Mouse (Mus musculus) spleen, postnatal 36 days (tissue): ENCODE data around the gene Ptprg.

ENCODE experiments used
- DNase-seq, 2 experiments: peaks; one replicate each; pipeline ENCODE4 v3.0.0; 2022; ENCODE audit warnings: low spot score in 2 of 2, mixed read lengths in 1 of 2

Gene Ptprg

GRCm38 (mm10) chr14:11819326-11819725 lies 266.0 kb downstream of the Ptprg start:
- DNase-seq = no peak

- no peak for DNase-seq
Measured at GRCm38 (mm10) chr14:11822830-11823700, 269.7 kb downstream of the Ptprg start.

GRCm38 (mm10) chr14:11823701-11824095 lies 270.4 kb downstream of the Ptprg start:
- DNase-seq = no peak

GRCm38 (mm10) chr14:11824915-11825314 lies 271.6 kb downstream of the Ptprg start:
- no peak for DNase-seq

- DNase-seq = no peak
Measured at GRCm38 (mm10) chr14:11825551-11825950, 272.2 kb downstream of the Ptprg start.

GRCm38 (mm10) chr14:11828086-11828485 lies 274.8 kb downstream of the Ptprg start:
- DNase-seq = no peak

- DNase-seq = no peak
Measured at GRCm38 (mm10) chr14:11833678-11834077, 280.3 kb downstream of the Ptprg start.

GRCm38 (mm10) chr14:11835706-11836445 lies 282.5 kb downstream of the Ptprg start:
- DNase-seq = no peak

- DNase-seq = no peak
Measured at GRCm38 (mm10) chr14:11837714-11838113, 284.4 kb downstream of the Ptprg start.

- DNase-seq = no peak
Measured at GRCm38 (mm10) chr14:11841621-11842020, 288.3 kb downstream of the Ptprg start.

GRCm38 (mm10) chr14:11852896-11853295 lies 299.6 kb downstream of the Ptprg start:
- DNase-seq = no peak

- DNase-seq = no peak
Measured at GRCm38 (mm10) chr14:11855499-11855898, 302.2 kb downstream of the Ptprg start.

- no peak for DNase-seq
Measured at GRCm38 (mm10) chr14:11857928-11858481, 304.7 kb downstream of the Ptprg start.

- no peak for DNase-seq
Measured at GRCm38 (mm10) chr14:11863286-11863685, 310.0 kb downstream of the Ptprg start.

- DNase-seq = no peak
Measured at GRCm38 (mm10) chr14:11864840-11865239, 311.5 kb downstream of the Ptprg start.

GRCm38 (mm10) chr14:11865332-11865731 lies 312.0 kb downstream of the Ptprg start:
- DNase-seq = no peak

GRCm38 (mm10) chr14:11865872-11866271 lies 312.5 kb downstream of the Ptprg start:
- no peak for DNase-seq

- no peak for DNase-seq
Measured at GRCm38 (mm10) chr14:11866416-11866815, 313.1 kb downstream of the Ptprg start.

GRCm38 (mm10) chr14:11868636-11869035 lies 315.3 kb downstream of the Ptprg start:
- no peak for DNase-seq

GRCm38 (mm10) chr14:11871752-11872344 lies 318.5 kb downstream of the Ptprg start:
- no peak for DNase-seq

- DNase-seq = no peak
Measured at GRCm38 (mm10) chr14:11874266-11874665, 320.9 kb downstream of the Ptprg start.
